Mouse (Mus musculus) cerebellum, adult (tissue): ENCODE results near the gene Ambp.

ENCODE experiments used
- ATAC-seq: cut with Nextera tagmentation; 2 replicates; pipeline ENCODE4 v1.9.2; 2017; ENCODE audit warnings: mild to moderate bottlenecking, moderate library complexity, mixed read lengths; ENCODE audit not compliant: insufficient number of reproducible peaks, low FRiP score, low TSS enrichment

Ambp gene

DNA sequence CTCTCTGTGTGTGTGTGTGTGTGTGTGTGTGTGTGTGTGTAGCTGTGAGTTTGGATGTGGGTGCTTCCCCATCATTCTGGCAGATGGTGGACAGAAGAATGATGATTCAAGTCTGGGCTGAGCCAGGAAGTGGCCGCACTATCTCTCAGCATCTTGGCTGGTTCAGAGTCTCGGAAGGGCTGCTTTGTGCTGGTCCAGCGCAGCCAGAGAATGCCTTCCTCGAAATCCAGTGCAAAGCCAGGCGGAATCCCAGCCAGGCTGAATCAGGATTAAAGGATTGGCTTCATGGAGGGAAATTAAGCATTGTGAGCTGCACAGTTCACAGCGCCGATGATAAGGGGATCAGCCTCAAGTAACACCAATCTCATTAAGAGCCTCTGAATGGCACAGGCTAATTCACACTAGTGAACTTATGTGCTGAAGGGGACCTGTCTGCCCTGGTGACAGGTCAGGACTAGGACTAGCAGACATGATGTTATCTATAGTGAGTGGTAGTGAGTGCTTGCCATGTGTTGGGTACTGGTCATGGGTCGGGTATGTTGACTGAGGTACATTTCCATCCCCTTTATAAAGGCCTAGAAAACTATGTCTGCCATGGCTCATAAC is 29.6 kb downstream of the Ambp start:
- no peak for ATAC-seq

DNA sequence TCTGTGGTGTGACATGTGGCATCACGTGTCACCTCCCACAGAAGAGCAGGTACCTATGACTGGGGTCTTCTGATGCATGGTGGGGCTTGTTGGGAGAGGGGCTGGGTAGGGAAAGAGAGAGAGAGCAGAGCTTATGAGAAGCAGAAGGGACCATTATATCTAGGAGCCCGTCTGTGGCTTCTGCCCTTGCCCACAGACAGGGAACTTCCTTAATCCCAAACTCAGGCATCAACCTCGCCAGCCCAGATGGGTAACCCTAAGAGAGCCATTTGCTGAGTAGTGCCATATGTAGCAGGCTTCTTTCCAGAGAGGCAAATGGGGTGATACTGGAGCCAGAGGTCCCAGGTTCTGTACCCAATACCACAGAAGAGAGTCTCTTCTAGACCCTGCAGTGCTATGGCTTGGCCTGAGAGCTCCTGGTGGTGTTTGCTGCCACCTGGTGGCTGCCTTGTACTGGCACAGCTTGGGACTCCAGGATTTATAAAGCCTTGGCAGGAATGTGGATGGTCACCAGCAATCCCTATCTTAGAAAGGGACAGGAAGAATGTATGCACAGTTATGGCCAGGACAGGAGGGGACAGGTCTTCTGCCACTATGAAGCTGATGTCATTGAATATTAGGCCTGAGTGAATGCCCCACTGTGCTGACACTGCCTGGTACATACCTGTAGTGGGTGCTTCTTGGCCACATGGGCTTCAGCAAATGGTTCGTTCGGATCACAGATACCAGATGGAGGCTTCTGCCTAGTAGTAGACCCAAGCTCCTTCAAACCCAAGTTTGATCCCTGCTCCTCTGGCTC is 35.8 kb downstream of the Ambp start:
- ATAC-seq: peak; percentile 71

DNA sequence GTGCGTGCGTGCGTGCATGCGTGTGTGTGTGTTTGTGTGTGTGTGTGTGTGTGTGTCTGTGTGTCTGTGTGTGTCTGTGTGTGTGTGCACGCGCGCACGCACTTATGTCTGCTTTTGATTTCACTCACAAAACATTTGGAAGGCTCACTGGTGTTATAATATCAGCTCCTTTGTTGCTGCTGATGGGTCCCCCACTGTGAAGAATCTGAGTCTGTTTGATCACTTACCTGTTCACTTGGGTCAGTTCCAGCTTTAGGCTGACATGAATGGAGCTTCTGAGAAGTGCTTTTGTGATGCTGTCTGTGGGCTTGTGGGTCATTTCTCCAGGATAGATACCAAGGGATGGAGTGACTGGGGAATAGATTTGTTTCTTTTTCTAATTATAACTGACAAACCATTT is 48.9 kb downstream of the Ambp start:
- no peak for ATAC-seq

DNA sequence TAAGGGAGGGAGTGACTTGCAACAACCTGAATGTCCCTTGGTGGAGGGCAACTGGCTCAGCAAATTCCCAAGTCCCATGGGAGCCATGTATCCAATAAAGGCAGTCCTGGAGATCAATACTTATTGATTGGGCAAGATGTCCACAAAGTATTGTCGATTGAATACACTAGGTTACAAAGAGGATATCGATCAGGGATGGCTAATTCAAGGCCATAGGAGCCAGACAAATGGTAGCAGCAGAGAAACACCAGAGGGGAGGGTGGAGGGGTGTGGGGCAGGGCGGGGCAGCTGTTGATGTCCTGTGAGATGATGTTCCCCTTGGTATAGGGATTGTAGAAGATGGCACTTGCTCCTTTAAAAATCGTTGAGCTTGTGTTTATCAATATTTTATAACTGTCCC is 52.6 kb downstream of the Ambp start:
- no peak for ATAC-seq

DNA sequence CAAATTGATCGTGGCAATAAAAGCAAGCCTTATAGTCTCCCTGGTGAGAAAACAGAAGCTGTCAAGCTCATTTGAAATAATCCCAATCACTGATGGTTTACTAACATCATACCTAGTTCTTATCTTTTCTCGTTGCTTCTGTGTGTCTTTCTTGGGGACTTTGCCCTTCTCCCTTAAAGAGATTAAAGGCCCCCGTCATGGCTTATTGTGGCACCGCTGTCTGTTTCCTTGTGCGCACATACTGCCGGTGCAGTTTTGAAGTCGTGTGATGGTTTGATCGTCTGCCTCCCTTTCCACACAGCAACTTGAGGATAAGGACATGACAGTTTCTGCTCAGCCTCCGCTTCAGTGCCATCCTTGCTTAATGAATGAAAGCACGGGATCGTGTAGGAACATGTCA is 54.1 kb downstream of the Ambp start:
- no peak for ATAC-seq

DNA sequence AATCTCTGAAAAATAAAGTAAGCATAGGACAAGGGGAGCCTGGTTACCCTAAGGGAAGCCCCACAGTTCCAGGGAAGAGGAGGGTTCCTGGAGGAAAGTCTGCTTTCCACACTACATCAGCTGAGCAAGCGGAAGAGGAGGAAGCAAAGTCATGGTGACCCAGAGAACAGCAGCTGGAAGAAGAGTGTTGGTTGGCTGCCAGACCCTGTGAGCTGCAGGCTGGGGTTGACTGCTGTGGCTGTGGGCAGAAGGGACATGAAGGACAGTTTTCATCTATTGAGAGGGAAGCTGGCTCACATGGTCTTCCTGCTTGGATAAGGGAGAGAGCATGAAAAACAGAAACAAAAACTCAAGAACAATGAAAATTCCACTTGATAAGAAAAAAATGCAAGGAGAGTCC is 57.0 kb downstream of the Ambp start:
- no peak for ATAC-seq
